Mouse (Mus musculus): ENCODE measurements around the gene Efna1.

- TF ChIP-seq POLR2AphosphoS2 (IDR thresholded peaks at IDR 0.05; ENCODE audit: low read length) = no peak
- TF ChIP-seq EP300 (IDR thresholded peaks at IDR 0.05; ENCODE audit: low read depth in 1 of 2, low read length in 2 of 2) = no peak
- no peak for TF ChIP-seq GABPA (IDR thresholded peaks at IDR 0.05; ENCODE audit: low read depth, low read length)
- TF ChIP-seq CTCF (IDR thresholded peaks at IDR 0.05 in 2 of 3, conservative IDR thresholded peaks at IDR 0.05 in 1 of 3; ENCODE audit: control insufficient read depth in 1 of 3, insufficient read depth in 1 of 3, low read depth in 2 of 3, low read length in 3 of 3, poor library complexity in 1 of 3, severe bottlenecking in 1 of 3) = no peak
- TF ChIP-seq SIN3A (IDR thresholded peaks at IDR 0.05; ENCODE audit: low read length) = no peak
- TF ChIP-seq MEF2A (IDR thresholded peaks at IDR 0.05; ENCODE audit: extremely low read depth, insufficient replicate concordance, low read depth, low read length, poor library complexity, severe bottlenecking) = no peak
- TF ChIP-seq ETS1 (IDR thresholded peaks at IDR 0.05; ENCODE audit: low read depth, low read length) = no peak
- TF ChIP-seq NRF1 (IDR thresholded peaks at IDR 0.05; ENCODE audit: insufficient read depth, low read depth, low read length, poor library complexity, severe bottlenecking) = no peak
- no peak for TF ChIP-seq RAD21 (IDR thresholded peaks at IDR 0.05; ENCODE audit: low read depth, low read length)
- TF ChIP-seq GATA1 (IDR thresholded peaks at IDR 0.05; ENCODE audit: low read depth, low read length) = no peak
Observed at GRCm38 (mm10) chr3:89238494-89238893, 42.4 kb downstream of the Efna1 start.

Measured in MEL (cell line).